Mouse (Mus musculus): ENCODE data around the gene Olfr584. TPM values are rescaled to one million over a fixed set of nuclear protein-coding genes. Genes with fewer than 3 reads are reported as not detected.

Gene Olfr584
- not detected for total RNA-seq (2021)

- no peak for DNase-seq (ENCODE audit: low spot score in 2 of 2)
- intact Hi-C loops (cut with DNase I), result no loop called here
These were observed at the start of gene Olfr584 for GRCm38 (mm10) chr7:103081585-103081984. Gene Olfr584 (plus strand): TSS chr7:103081885.

GRCm38 (mm10) chr7:103037724-103038123 lies 44.0 kb upstream of the Olfr584 start, which contains the start of gene Olfr582:
Gene Olfr582 (plus strand): TSS chr7:103038024.
- no peak for DNase-seq (ENCODE audit: low spot score in 2 of 2)
- intact Hi-C loops (cut with DNase I), result no loop called here

DNA sequence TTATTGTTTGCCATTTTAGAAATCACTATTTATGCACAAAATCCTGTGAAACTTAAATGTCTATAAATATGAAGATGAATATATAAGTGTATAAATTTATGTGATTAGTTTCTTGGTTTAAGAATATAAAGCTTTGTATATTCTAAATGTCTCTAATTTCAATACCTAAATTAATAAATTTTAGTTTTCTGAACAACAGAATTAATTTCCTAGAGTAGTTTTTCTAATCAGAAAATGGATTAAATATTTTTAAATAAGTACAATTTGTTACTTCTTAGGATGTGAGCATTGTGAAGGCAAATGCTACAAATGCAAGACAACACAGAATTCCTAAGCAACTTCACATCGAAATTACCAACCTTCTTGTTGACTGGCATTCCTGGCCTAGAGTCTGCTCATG lies 30.7 kb upstream of the Olfr584 start, which contains the start of gene Olfr583:
Gene Olfr583 (plus strand): TSS at position 301 of the 400 bp plus-strand sequence.
- no peak for DNase-seq (ENCODE audit: low spot score in 2 of 2)
- intact Hi-C loops (cut with DNase I), result no loop called here

DNA sequence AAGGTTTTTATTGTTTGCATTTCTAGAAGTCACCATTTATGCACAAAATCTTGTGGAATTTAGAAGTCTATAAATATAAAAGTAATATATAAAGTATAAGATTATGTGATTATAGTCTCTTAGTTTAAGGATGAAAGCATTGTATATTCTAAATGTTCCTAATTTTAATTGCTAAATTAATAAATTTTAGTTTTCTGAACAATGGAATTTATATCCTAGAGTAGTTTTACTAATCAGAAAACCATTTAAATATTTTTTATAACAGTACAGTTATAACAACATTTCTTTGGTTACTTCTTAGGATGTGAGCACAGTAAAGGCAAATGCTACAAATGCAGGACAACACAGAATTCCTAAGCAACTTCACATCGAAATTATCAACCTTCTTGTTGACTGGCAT lies 15.7 kb downstream of the Olfr584 start, which contains the start of gene Olfr585:
Gene Olfr585 (plus strand): TSS at position 301 of the 400 bp plus-strand sequence.
- intact Hi-C loops (cut with DNase I), result no loop called here
- DNase-seq (ENCODE audit: low spot score in 2 of 2), result no peak

GRCm38 (mm10) chr7:103119406-103119805 lies 37.7 kb downstream of the Olfr584 start:
- no peak for DNase-seq (ENCODE audit: low spot score in 2 of 2)
- intact Hi-C loops (cut with DNase I), result no loop called here

DNA sequence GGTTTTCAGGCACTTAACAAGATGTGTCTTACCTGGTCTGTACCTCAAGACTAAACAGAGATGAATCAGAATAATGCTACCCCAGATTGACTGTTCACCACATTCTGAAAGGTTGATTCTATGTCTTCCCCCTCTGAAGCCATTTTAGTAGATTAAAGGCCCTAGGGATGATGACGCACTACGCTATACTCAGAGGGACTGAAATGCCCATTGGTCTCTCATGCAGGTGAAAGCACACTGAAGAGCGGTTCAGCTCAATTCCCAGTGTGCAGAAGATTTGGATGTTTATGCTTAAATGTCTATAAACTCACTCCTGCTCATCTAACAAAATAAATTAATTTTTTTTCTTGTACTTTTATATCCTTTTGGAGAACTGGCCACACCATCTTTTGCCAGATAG lies 43.9 kb downstream of the Olfr584 start, which contains the start of gene Olfr586:
Gene Olfr586 (minus strand): TSS at position 101 of the 400 bp plus-strand sequence.
- intact Hi-C loops (cut with DNase I), result no loop called here
- no peak for DNase-seq (ENCODE audit: low spot score in 2 of 2)

Other genes with a start within 250 kb of the Olfr584 start
- gene Olfr566, start 223.1 kb upstream of the Olfr584 start, total RNA-seq (2021), result not detected
- gene Olfr568, start 204.8 kb upstream of the Olfr584 start, total RNA-seq (2021), result not detected
- not detected for gene Olfr569, start 191.0 kb upstream of the Olfr584 start, total RNA-seq (2021)
- not detected for gene Olfr570, start 187.3 kb upstream of the Olfr584 start, total RNA-seq (2021)
- gene Olfr571, start 164.3 kb upstream of the Olfr584 start, total RNA-seq (2021), result not detected
- gene Olfr572, start 157.5 kb upstream of the Olfr584 start, total RNA-seq (2021), result not detected
- gene Olfr573-ps1, start 139.3 kb upstream of the Olfr584 start, total RNA-seq (2021), result not detected
- gene Olfr574, start 133.4 kb upstream of the Olfr584 start, total RNA-seq (2021), result not detected
- not detected for gene Olfr575, start 123.1 kb upstream of the Olfr584 start, total RNA-seq (2021)
- not detected for gene Olfr576, start 119.2 kb upstream of the Olfr584 start, total RNA-seq (2021)
- gene Olfr577, start 105.9 kb upstream of the Olfr584 start, total RNA-seq (2021), result not detected
- gene Olfr578, start 92.6 kb upstream of the Olfr584 start, total RNA-seq (2021), result not detected
- not detected for gene Olfr582, start 43.9 kb upstream of the Olfr584 start, total RNA-seq (2021)
- gene Olfr583, start 30.6 kb upstream of the Olfr584 start, total RNA-seq (2021), result not detected
- gene Olfr585, start 15.8 kb downstream of the Olfr584 start, total RNA-seq (2021), result not detected
- gene Olfr586, start 43.8 kb downstream of the Olfr584 start, total RNA-seq (2021), result not detected
- not detected for gene Olfr588-ps1, start 59.0 kb downstream of the Olfr584 start, total RNA-seq (2021)
- not detected for gene Olfr589, start 74.5 kb downstream of the Olfr584 start, total RNA-seq (2021)
- gene Olfr591, start 96.5 kb downstream of the Olfr584 start, total RNA-seq (2021), result not detected
- not detected for gene Olfr592, start 102.9 kb downstream of the Olfr584 start, total RNA-seq (2021)
- not detected for gene Olfr593, start 130.0 kb downstream of the Olfr584 start, total RNA-seq (2021)
- not detected for gene Olfr594, start 135.1 kb downstream of the Olfr584 start, total RNA-seq (2021)
- gene Usp17ld, start 170.6 kb downstream of the Olfr584 start, total RNA-seq (2021), result not detected
- not detected for gene Olfr596, start 223.8 kb downstream of the Olfr584 start, total RNA-seq (2021)
- gene Olfr597, start 234.4 kb downstream of the Olfr584 start, total RNA-seq (2021), result not detected
- gene Olfr598, start 241.7 kb downstream of the Olfr584 start, total RNA-seq (2021), result not detected

Measured in left cerebral cortex, postnatal 25 days (tissue).